Mouse (Mus musculus): ENCODE results near the gene Ap2s1. TPM values are rescaled to one million over a fixed set of nuclear protein-coding genes. Genes with fewer than 3 reads are reported as not detected.

Gene Ap2s1
- polyA plus RNA-seq, 1 experiment, result 240 TPM

GRCm38 (mm10) chr7:16752016-16752415, 13.8 kb downstream of the Ap2s1 start:
- Histone ChIP-seq H3K4me3 (ENCODE audit: control insufficient read depth, low read depth, low read length) (no peak overlapping the region), H3K27me3 (ENCODE audit: control insufficient read depth, insufficient read depth, low read length) (no peaks in the 10 kb centered on the region), H3K4me1 (ENCODE audit: control insufficient read depth, insufficient read depth, low read length) (peaks cover 7% of the 10 kb centered on the region), H3K36me3 (ENCODE audit: control insufficient read depth, insufficient read depth, low read length) (no peaks in the 10 kb centered on the region), H3K27ac (ENCODE audit: control insufficient read depth, insufficient read depth, low read depth, low read length) (no peak overlapping the region)
- no peak for TF ChIP-seq CTCF (IDR thresholded peaks at IDR 0.05; ENCODE audit: control insufficient read depth, insufficient read depth, insufficient replicate concordance, low read depth, low read length)
- no peak for TF ChIP-seq POLR2A (IDR thresholded peaks at IDR 0.05; ENCODE audit: control insufficient read depth, low read depth, low read length)

GRCm38 (mm10) chr7:16755362-16756017, 17.3 kb downstream of the Ap2s1 start:
- Histone ChIP-seq H3K4me3 (ENCODE audit: control insufficient read depth, low read depth, low read length) (no peak overlapping the region), H3K27me3 (ENCODE audit: control insufficient read depth, insufficient read depth, low read length) (no peaks in the 10 kb centered on the region), H3K4me1 (ENCODE audit: control insufficient read depth, insufficient read depth, low read length) (peaks cover 14% of the 10 kb centered on the region), H3K36me3 (ENCODE audit: control insufficient read depth, insufficient read depth, low read length) (no peaks in the 10 kb centered on the region), H3K27ac (ENCODE audit: control insufficient read depth, insufficient read depth, low read depth, low read length) (no peak overlapping the region)
- no peak for TF ChIP-seq POLR2A (IDR thresholded peaks at IDR 0.05; ENCODE audit: control insufficient read depth, low read depth, low read length)
- TF ChIP-seq CTCF (IDR thresholded peaks at IDR 0.05; ENCODE audit: control insufficient read depth, insufficient read depth, insufficient replicate concordance, low read depth, low read length), result no peak

GRCm38 (mm10) chr7:16758872-16759574, 20.8 kb downstream of the Ap2s1 start:
- H3K36me3 ChIP-seq (ENCODE audit: control insufficient read depth, insufficient read depth, low read length), result no peaks in the 10 kb centered on the region
- no peak for TF ChIP-seq POLR2A (IDR thresholded peaks at IDR 0.05; ENCODE audit: control insufficient read depth, low read depth, low read length)
- no peak for TF ChIP-seq CTCF (IDR thresholded peaks at IDR 0.05; ENCODE audit: control insufficient read depth, insufficient read depth, insufficient replicate concordance, low read depth, low read length)

GRCm38 (mm10) chr7:16760292-16760691, 22.1 kb downstream of the Ap2s1 start:
- Histone ChIP-seq H3K27ac (ENCODE audit: control insufficient read depth, insufficient read depth, low read depth, low read length) (peak overlapping the region; percentile 78), H3K36me3 (ENCODE audit: control insufficient read depth, insufficient read depth, low read length) (no peaks in the 10 kb centered on the region), H3K4me3 (ENCODE audit: control insufficient read depth, low read depth, low read length) (no peak overlapping the region; the same call in 1 of the 2 replicates), H3K4me1 (ENCODE audit: control insufficient read depth, insufficient read depth, low read length) (peaks cover 22% of the 10 kb centered on the region), H3K27me3 (ENCODE audit: control insufficient read depth, insufficient read depth, low read length) (no peaks in the 10 kb centered on the region)
- TF ChIP-seq POLR2A (IDR thresholded peaks at IDR 0.05; ENCODE audit: control insufficient read depth, low read depth, low read length), result no peak
- no peak for TF ChIP-seq CTCF (IDR thresholded peaks at IDR 0.05; ENCODE audit: control insufficient read depth, insufficient read depth, insufficient replicate concordance, low read depth, low read length)

More at GRCm38 (mm10) chr7:16758872-16759574, 20.8 kb downstream of the Ap2s1 start:
- Histone ChIP-seq H3K4me1 (ENCODE audit: control insufficient read depth, insufficient read depth, low read length) (peaks cover 25% of the 10 kb centered on the region), H3K4me3 (ENCODE audit: control insufficient read depth, low read depth, low read length) (no peak overlapping the region), H3K27ac (ENCODE audit: control insufficient read depth, insufficient read depth, low read depth, low read length) (no peak overlapping the region), H3K27me3 (ENCODE audit: control insufficient read depth, insufficient read depth, low read length) (no peaks in the 10 kb centered on the region)

GRCm38 (mm10) chr7:16761005-16761481, 22.8 kb downstream of the Ap2s1 start:
- TF ChIP-seq CTCF (IDR thresholded peaks at IDR 0.05; ENCODE audit: control insufficient read depth, insufficient read depth, insufficient replicate concordance, low read depth, low read length) (no peak), POLR2A (IDR thresholded peaks at IDR 0.05; ENCODE audit: control insufficient read depth, low read depth, low read length) (no peak)

GRCm38 (mm10) chr7:16761630-16762029, 23.4 kb downstream of the Ap2s1 start:
- H3K27me3 ChIP-seq (ENCODE audit: control insufficient read depth, insufficient read depth, low read length), result no peaks in the 10 kb centered on the region
- peak overlapping the region; percentile 75 for H3K27ac ChIP-seq (ENCODE audit: control insufficient read depth, insufficient read depth, low read depth, low read length)
- H3K4me1 ChIP-seq (ENCODE audit: control insufficient read depth, insufficient read depth, low read length), result peaks cover 18% of the 10 kb centered on the region
- H3K4me3 ChIP-seq (ENCODE audit: control insufficient read depth, low read depth, low read length), result no peak overlapping the region
- no peaks in the 10 kb centered on the region for H3K36me3 ChIP-seq (ENCODE audit: control insufficient read depth, insufficient read depth, low read length)
- no peak for TF ChIP-seq POLR2A (IDR thresholded peaks at IDR 0.05; ENCODE audit: control insufficient read depth, low read depth, low read length)
- no peak for TF ChIP-seq CTCF (IDR thresholded peaks at IDR 0.05; ENCODE audit: control insufficient read depth, insufficient read depth, insufficient replicate concordance, low read depth, low read length)

More at GRCm38 (mm10) chr7:16761005-16761481, 22.8 kb downstream of the Ap2s1 start:
- H3K4me3 ChIP-seq (ENCODE audit: control insufficient read depth, low read depth, low read length), result no peak overlapping the region
- H3K36me3 ChIP-seq (ENCODE audit: control insufficient read depth, insufficient read depth, low read length), result no peaks in the 10 kb centered on the region
- H3K27me3 ChIP-seq (ENCODE audit: control insufficient read depth, insufficient read depth, low read length), result no peaks in the 10 kb centered on the region
- H3K4me1 ChIP-seq (ENCODE audit: control insufficient read depth, insufficient read depth, low read length), result peaks cover 18% of the 10 kb centered on the region
- peak overlapping the region; percentile 85 for H3K27ac ChIP-seq (ENCODE audit: control insufficient read depth, insufficient read depth, low read depth, low read length)

- no peak for TF ChIP-seq CTCF (IDR thresholded peaks at IDR 0.05; ENCODE audit: control insufficient read depth, insufficient read depth, insufficient replicate concordance, low read depth, low read length)
- TF ChIP-seq POLR2A (IDR thresholded peaks at IDR 0.05; ENCODE audit: control insufficient read depth, low read depth, low read length), result no peak
- no peaks in the 10 kb centered on the region for H3K36me3 ChIP-seq (ENCODE audit: control insufficient read depth, insufficient read depth, low read length)
Observed at GRCm38 (mm10) chr7:16763463-16764218, 25.4 kb downstream of the Ap2s1 start.

More at GRCm38 (mm10) chr7:16763463-16764218, 25.4 kb downstream of the Ap2s1 start:
- no peaks in the 10 kb centered on the region for H3K27me3 ChIP-seq (ENCODE audit: control insufficient read depth, insufficient read depth, low read length)
- H3K27ac ChIP-seq (ENCODE audit: control insufficient read depth, insufficient read depth, low read depth, low read length), result peak overlapping the region; percentile 54
- peaks cover 18% of the 10 kb centered on the region for H3K4me1 ChIP-seq (ENCODE audit: control insufficient read depth, insufficient read depth, low read length)
- H3K4me3 ChIP-seq (ENCODE audit: control insufficient read depth, low read depth, low read length), result no peak overlapping the region

Data from testis, adult 2 months (tissue).